Mouse (Mus musculus) left cerebral cortex, adult 11 months (tissue): ENCODE measurements around the gene Ccdc6.
"Not testable (repeated sequence)": the region's sequence is repeated elsewhere in the genome, so short reads cannot be mapped to it uniquely, and the experiment has no call there.

Experiments
- DNase-seq: peaks from one replicate; pipeline ENCODE4 v3.0.0; 2022; ENCODE audit warnings: low spot score

Ccdc6 gene

GRCm38 (mm10) chr10:70211281-70211680 is 114.4 kb downstream of the Ccdc6 start:
- no peak for DNase-seq

GRCm38 (mm10) chr10:70220971-70221370 is 124.0 kb downstream of the Ccdc6 start:
- no peak for DNase-seq

GRCm38 (mm10) chr10:70222231-70222630 is 125.3 kb downstream of the Ccdc6 start:
- not testable (repeated sequence) for DNase-seq

- no peak for DNase-seq
These were observed 127.7 kb downstream of the Ccdc6 start for GRCm38 (mm10) chr10:70224571-70224970.

GRCm38 (mm10) chr10:70225760-70226159 is 128.8 kb downstream of the Ccdc6 start:
- no peak for DNase-seq

- no peak for DNase-seq
These were observed 129.7 kb downstream of the Ccdc6 start for GRCm38 (mm10) chr10:70226608-70227007.

GRCm38 (mm10) chr10:70230352-70230751 is 133.4 kb downstream of the Ccdc6 start:
- DNase-seq: no peak

GRCm38 (mm10) chr10:70237936-70238335 is 141.0 kb downstream of the Ccdc6 start:
- no peak for DNase-seq
